Mouse (Mus musculus) midbrain, embryonic 11.5 days (tissue): ENCODE measurements around the gene Hsd17b13. TPM values are rescaled to one million over a fixed set of nuclear protein-coding genes. Genes with fewer than 3 reads are reported as not detected.

Experiments used
- ATAC-seq: fragments of 200-750 bp; cut with Nextera tagmentation; 2 replicates; pipeline ENCODE4 v1.8.0; 2017; ENCODE audit warnings: moderate TSS enrichment, moderate library complexity; ENCODE audit not compliant: low FRiP score
- DNase-seq: peaks from one replicate; pipeline ENCODE4 v3.0.0; 2015; ENCODE audit warnings: low spot score; ENCODE audit errors: missing footprints
- H3K27ac ChIP-seq: fragments of 300-500 bp; sonication (generic); 2 replicates; pipeline ENCODE4 v1.5.1; 2014; ENCODE audit warnings: low read depth, low read length
- H3K27me3 ChIP-seq: fragments of 300-500 bp; sonication (generic); 2 replicates; pipeline ENCODE4 v1.6.1; 2014; ENCODE audit warnings: mild to moderate bottlenecking, low read length, moderate library complexity, mixed read lengths; ENCODE audit not compliant: control insufficient read depth, insufficient read depth
- H3K36me3 ChIP-seq: fragments of 300-500 bp; sonication (generic); 2 replicates; pipeline ENCODE4 v1.6.1; 2014; ENCODE audit warnings: mild to moderate bottlenecking, low read length, moderate library complexity, mixed read lengths; ENCODE audit not compliant: control insufficient read depth, insufficient read depth
- H3K4me1 ChIP-seq: fragments of 300-500 bp; sonication (generic); 2 replicates; pipeline ENCODE4 v1.6.1; 2014; ENCODE audit warnings: low read length; ENCODE audit not compliant: control insufficient read depth, insufficient read depth
- H3K4me2 ChIP-seq: fragments of 300-500 bp; sonication (generic); 2 replicates; pipeline ENCODE4 v1.6.1; 2014; ENCODE audit warnings: mild to moderate bottlenecking, moderate library complexity
- H3K4me3 ChIP-seq: fragments of 300-500 bp; sonication (generic); 2 replicates; pipeline ENCODE4 v1.5.1; 2014; ENCODE audit warnings: low read depth, low read length
- H3K9ac ChIP-seq: fragments of 300-500 bp; sonication (generic); 2 replicates; pipeline ENCODE4 v1.6.1; 2014; ENCODE audit warnings: low read length
- H3K9me3 ChIP-seq: fragments of 300-500 bp; sonication (generic); 2 replicates; pipeline ENCODE4 v1.6.1; 2016; ENCODE audit warnings: low read length; ENCODE audit not compliant: control insufficient read depth
- WGBS: fragments of 180-500 bp; shearing (Covaris S2); extraction: QIAGEN DNeasy Blood & Tissue Kit; methylation state at CpG from one replicate; pipeline ENCODE4 v1.1.7; 2014; 5-methylcytosine and 5-hydroxymethylcytosine counted together
- polyA plus RNA-seq: library from polyadenylated mRNA; unstranded; fragments of >200 nt; fragmentation: Nextera tagmentation; extraction: Ambion mirVana; gene quantifications from 2 replicates; pipeline ENCODE4 v1.2.1, GENCODE M21; 2014

The Hsd17b13 gene
- polyA plus RNA-seq, 1 experiment from 2014 or later = not detected

DNA sequence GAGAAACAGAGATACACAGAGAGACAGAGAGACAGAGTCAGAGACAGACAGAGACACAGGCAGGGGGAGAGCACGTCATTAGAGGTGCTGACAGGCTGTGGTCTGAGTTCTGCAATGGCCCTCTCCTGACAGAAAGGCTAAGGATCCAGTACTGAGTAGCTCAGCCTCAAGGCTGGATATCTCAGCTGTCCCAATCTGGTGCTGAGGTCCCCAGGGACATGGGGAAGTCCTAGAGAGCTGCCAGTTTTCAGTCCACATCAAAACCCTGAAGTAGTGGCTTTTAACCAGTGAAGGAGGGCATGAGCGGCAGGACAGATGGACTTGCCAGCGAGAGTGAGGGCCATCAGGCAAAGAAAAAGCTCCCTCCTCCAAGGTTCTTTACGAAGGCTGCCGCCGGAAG, 54.1 kb downstream of the Hsd17b13 start:
- 85% methylated on average over 6 of the region's 6 CpGs for WGBS

DNA sequence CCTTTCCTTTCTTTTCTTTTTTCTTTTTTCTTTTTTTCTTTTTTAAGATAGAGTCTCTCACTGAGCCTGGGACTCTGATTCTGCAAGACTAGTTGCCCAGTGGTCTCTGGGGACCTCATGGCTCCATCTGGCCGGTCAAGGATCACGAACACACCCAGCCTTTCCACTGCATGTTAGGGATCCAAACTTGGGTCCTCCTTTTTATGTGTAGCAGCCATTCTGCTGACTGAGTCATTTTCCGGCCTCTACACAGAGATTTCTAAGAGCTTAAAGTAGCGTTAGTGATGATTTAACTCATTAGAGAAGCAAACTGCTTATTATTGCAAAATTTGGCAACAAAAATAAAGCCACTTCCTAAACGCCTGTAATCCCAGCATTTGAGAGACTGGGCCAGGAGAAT, 54.8 kb downstream of the Hsd17b13 start:
- H3K4me1 ChIP-seq = no peaks in the 10 kb centered on the region

More for the DNA sequence above, 54.1 kb downstream of the Hsd17b13 start:
- Histone ChIP-seq H3K27ac (no peak overlapping the region), H3K4me3 (no peak overlapping the region), H3K36me3 (no peaks in the 10 kb centered on the region), H3K4me2 (no peak overlapping the region), H3K4me1 (no peaks in the 10 kb centered on the region), H3K27me3 (no peaks in the 10 kb centered on the region), H3K9me3 (no peaks in the 10 kb centered on the region), H3K9ac (no peak overlapping the region)
- ATAC-seq = no peak
- DNase-seq = no peak

DNA sequence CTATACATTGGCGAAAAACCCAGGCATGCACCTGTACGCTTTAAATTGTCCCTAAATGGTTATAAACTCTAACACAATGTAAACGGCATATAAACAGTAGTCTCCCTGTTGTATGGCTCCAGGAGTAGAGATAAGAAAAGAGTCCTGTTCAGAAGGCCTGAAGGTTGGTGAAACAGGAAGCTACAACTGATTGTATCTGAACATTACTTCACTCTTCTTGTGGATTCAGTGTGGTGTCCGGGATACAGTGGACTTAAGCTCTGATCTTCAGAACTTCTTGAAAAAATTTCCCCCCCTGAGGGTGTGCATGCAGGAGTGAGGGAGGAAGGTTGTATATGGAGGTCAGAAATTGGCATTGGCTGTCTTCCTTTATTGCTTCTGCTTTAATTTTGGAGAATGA, 57.7 kb downstream of the Hsd17b13 start:
- no peak for ATAC-seq
- H3K27ac ChIP-seq = no peak overlapping the region
- no peak overlapping the region for H3K4me3 ChIP-seq

More for the DNA sequence above, 54.8 kb downstream of the Hsd17b13 start:
- DNase-seq (peak; percentile 4), ATAC-seq (no peak)
- H3K27ac ChIP-seq = no peak overlapping the region
- no peaks in the 10 kb centered on the region for H3K27me3 ChIP-seq
- no peaks in the 10 kb centered on the region for H3K9me3 ChIP-seq
- H3K4me2 ChIP-seq = no peak overlapping the region
- H3K4me3 ChIP-seq = no peak overlapping the region
- no peak overlapping the region for H3K9ac ChIP-seq
- WGBS = 84% methylated on average over 5 of the region's 5 CpGs
- H3K36me3 ChIP-seq = no peaks in the 10 kb centered on the region

DNA sequence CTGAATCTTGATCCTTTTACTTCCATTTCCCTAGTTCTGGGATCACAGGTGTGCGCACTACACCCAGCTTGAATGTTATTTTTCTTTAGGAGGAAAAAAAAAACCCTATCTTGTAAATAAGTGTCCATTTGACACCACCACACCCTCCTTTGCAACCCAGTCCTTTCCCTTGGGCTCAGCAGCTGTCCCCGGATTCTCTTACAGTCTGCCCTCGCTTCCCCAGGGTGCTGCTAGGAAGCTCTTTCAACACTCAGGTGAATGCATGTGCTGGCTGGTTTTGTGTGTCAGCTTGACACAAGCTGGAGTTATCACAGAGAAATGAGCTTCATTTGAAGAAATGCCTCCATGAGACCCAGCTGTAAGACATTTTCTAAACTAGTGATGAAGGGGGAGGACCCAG, 59.0 kb downstream of the Hsd17b13 start:
- no peak for ATAC-seq
- no peaks in the 10 kb centered on the region for H3K9me3 ChIP-seq
- H3K4me2 ChIP-seq = no peak overlapping the region
- DNase-seq = no peak
- no peaks in the 10 kb centered on the region for H3K4me1 ChIP-seq
- no peak overlapping the region for H3K4me3 ChIP-seq
- whole genome bisulfite sequencing = 81% methylated on average over 3 of the region's 3 CpGs
- H3K27me3 ChIP-seq = no peaks in the 10 kb centered on the region
- no peak overlapping the region for H3K27ac ChIP-seq
- no peak overlapping the region for H3K9ac ChIP-seq
- H3K36me3 ChIP-seq = no peaks in the 10 kb centered on the region

More for the DNA sequence above, 57.7 kb downstream of the Hsd17b13 start:
- Histone ChIP-seq H3K9me3 (no peaks in the 10 kb centered on the region), H3K9ac (no peak overlapping the region), H3K4me1 (no peaks in the 10 kb centered on the region), H3K4me2 (no peak overlapping the region), H3K36me3 (no peaks in the 10 kb centered on the region), H3K27me3 (no peaks in the 10 kb centered on the region)
- WGBS = 85% methylated on average over 4 of the region's 4 CpGs
- no peak for DNase-seq

- ATAC-seq = no peak
- Histone ChIP-seq H3K27ac (no peak overlapping the region), H3K9ac (no peak overlapping the region), H3K4me2 (no peak overlapping the region), H3K36me3 (no peaks in the 10 kb centered on the region), H3K4me1 (no peaks in the 10 kb centered on the region), H3K4me3 (no peak overlapping the region), H3K9me3 (no peaks in the 10 kb centered on the region), H3K27me3 (no peaks in the 10 kb centered on the region)
- 69% methylated on average over 8 of the region's 8 CpGs for WGBS
- DNase-seq = no peak
These were observed 59.8 kb downstream of the Hsd17b13 start for GRCm38 (mm10) chr5:103917357-103917895.

- no peak overlapping the region for H3K4me2 ChIP-seq
- ATAC-seq = 0 out of 2 replicates have a peak, but pooled peaks have one; percentile 38
- WGBS = 66% methylated on average over 12 of the region's 12 CpGs
- H3K9ac ChIP-seq = no peak overlapping the region
- H3K9me3 ChIP-seq = no peaks in the 10 kb centered on the region
- no peaks in the 10 kb centered on the region for H3K36me3 ChIP-seq
- no peak overlapping the region for H3K27ac ChIP-seq
- no peaks in the 10 kb centered on the region for H3K27me3 ChIP-seq
- H3K4me1 ChIP-seq = no peaks in the 10 kb centered on the region
- peak; percentile 75 for DNase-seq
- H3K4me3 ChIP-seq = no peak overlapping the region
These were observed 60.4 kb downstream of the Hsd17b13 start for GRCm38 (mm10) chr5:103916595-103917356.

- Histone ChIP-seq H3K9me3 (no peaks in the 10 kb centered on the region), H3K4me3 (no peak overlapping the region), H3K27ac (no peak overlapping the region), H3K36me3 (no peaks in the 10 kb centered on the region), H3K4me1 (peaks cover 5% of the 10 kb centered on the region; the same call in 1 of the 2 replicates), H3K27me3 (no peaks in the 10 kb centered on the region; the same call in 1 of the 2 replicates), H3K4me2 (no peak overlapping the region), H3K9ac (no peak overlapping the region)
- DNase-seq = peak; percentile 54
- ATAC-seq = no peak
- WGBS = 74% methylated on average over 11 of the region's 11 CpGs
These were observed 62.6 kb downstream of the Hsd17b13 start for GRCm38 (mm10) chr5:103914335-103915226.

DNA sequence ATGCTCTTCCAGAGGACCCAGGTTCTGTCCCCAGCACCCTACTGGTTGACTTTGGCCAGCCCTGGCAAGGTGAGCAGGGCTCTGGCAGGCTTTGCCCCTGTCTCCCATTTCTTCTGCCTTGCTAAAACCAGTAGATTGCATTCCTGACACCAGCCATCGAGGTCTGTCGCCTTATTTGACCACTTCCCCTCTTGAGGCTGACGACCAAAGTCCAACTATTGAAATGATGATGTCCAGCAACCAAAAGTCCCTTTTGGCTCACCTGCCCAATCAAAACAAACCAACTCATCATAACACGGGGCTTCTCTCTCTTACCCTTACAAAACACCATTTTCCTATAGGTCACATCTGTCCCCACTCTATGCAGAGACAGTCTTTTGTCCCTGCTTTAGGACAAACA, 64.1 kb downstream of the Hsd17b13 start:
- ATAC-seq = no peak

More for the DNA sequence above, 64.1 kb downstream of the Hsd17b13 start:
- H3K4me2 ChIP-seq = no peak overlapping the region
- no peak overlapping the region for H3K27ac ChIP-seq
- H3K4me1 ChIP-seq = peaks cover 5% of the 10 kb centered on the region; the same call in 1 of the 2 replicates
- 66% methylated on average over 4 of the region's 4 CpGs for WGBS
- no peak overlapping the region for H3K4me3 ChIP-seq
- no peaks in the 10 kb centered on the region for H3K36me3 ChIP-seq
- no peaks in the 10 kb centered on the region; the same call in 1 of the 2 replicates for H3K27me3 ChIP-seq
- no peaks in the 10 kb centered on the region for H3K9me3 ChIP-seq
- DNase-seq = peak; percentile 54
- no peak overlapping the region for H3K9ac ChIP-seq
